Mouse (Mus musculus) c-Kit-positive CD71-negative TER-119-negative erythroid progenitor cells, embryonic 14.5 days (primary cell): ENCODE results near the gene Chek1.
A peak's percentile ranks its signal among the peaks of the same experiment; 100 is the strongest.

Experiments
- DNase-seq: peaks from one replicate; pipeline ENCODE4 v3.0.0-alpha.2; 2013; ENCODE audit warnings: low read depth

Gene Chek1

GRCm38 (mm10) chr9:36727034-36727755 lies at the start of gene Chek1:
TSS of gene Chek1 (minus strand) at chr9:36727065.
- DNase-seq: peak; percentile 17

DNA sequence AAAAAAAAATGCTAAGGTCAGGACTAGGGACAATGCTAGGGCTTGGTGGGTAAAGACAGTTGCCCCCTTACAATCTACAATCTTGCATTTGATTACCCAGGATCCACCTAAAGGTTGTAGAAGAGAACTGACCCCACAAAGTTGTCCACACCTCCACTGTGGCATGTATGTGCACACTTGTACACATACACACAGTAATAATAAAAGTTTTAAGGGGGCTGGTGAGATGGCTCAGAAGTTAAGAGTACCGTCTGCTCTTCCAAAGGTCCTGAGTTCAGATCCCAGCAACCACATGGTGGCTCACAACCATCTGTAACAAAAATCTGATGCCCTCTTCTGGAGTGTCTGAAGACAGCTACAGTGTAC lies 42.2 kb upstream of the Chek1 start:
- DNase-seq: no peak

GRCm38 (mm10) chr9:36768156-36769047 lies 41.5 kb upstream of the Chek1 start:
- no peak for DNase-seq

GRCm38 (mm10) chr9:36767203-36768143 lies 40.6 kb upstream of the Chek1 start, which contains the start of gene Stt3a:
TSS of gene Stt3a (minus strand) at chr9:36767679.
- DNase-seq: peak; percentile 99

GRCm38 (mm10) chr9:36764378-36764777 lies 37.5 kb upstream of the Chek1 start:
- no peak for DNase-seq

GRCm38 (mm10) chr9:36726131-36727033 lies 483 bp downstream of the Chek1 start:
- peak; percentile 78 for DNase-seq

- DNase-seq: no peak
Measured at GRCm38 (mm10) chr9:36716624-36717023, 10.2 kb downstream of the Chek1 start.

GRCm38 (mm10) chr9:36707304-36707703 lies 19.6 kb downstream of the Chek1 start:
- DNase-seq: no peak

DNA sequence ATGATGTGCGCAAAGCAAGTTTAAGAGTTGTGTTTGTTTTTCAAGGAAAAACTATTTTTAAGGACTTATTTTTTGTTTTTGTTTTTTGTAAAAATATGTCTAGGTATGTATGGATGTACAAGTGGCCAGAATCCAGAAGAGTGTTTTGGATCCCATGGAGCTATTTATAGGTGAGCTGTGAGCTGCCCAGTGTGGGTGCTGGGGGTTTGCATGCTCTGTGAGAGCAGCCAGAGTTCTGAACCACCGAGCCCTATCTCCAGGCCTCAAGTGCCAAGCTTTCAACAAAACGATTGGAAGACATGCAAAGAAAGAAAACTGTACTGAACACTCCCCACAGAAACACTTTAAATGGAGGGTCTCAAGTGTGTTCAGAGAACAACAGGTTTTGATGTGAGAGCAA lies 20.9 kb downstream of the Chek1 start:
- DNase-seq: no peak

DNA sequence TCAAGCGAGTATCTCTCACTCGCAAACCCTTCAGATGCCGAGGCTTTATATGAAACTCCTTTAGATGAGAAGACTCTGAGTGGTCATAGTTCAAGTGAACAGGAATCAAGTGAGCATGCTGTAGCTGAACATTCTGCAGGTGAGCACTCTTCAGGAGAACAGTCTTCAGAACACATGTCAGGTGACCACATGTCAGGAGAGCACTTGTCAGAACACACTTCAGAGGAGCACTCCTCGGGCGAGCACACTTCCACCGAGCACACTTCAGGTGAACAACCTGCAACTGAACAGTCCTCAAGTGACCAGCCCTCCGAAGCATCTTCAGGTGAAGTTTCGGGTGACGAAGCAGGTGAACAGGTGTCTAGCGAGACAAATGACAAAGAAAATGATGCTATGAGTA lies 32.6 kb downstream of the Chek1 start:
- DNase-seq: no peak

DNA sequence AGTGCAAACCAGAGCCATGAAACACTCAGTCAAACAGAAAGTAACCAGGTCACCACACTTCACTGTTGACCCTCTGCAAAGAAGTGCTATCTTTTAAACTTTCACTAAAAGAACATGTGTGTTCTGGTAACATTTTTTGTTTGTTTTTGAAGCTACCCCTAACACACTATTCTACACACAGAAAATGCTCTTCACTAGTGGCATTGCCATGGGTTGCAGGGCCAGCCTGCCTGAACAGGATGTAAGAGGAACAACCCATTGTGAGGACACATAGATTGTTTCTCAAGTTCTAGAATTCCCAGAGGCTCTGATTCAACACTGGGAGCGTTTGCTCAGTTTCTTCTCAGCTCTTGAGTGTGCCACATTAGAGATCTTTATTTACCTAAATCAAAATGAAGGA lies 33.9 kb downstream of the Chek1 start, which contains the start of gene Acrv1:
TSS of gene Acrv1 (plus strand) at position 301 of the 400 bp plus-strand sequence.
- no peak for DNase-seq

- DNase-seq: no peak
Measured at GRCm38 (mm10) chr9:36687329-36687728, 39.5 kb downstream of the Chek1 start.

DNA sequence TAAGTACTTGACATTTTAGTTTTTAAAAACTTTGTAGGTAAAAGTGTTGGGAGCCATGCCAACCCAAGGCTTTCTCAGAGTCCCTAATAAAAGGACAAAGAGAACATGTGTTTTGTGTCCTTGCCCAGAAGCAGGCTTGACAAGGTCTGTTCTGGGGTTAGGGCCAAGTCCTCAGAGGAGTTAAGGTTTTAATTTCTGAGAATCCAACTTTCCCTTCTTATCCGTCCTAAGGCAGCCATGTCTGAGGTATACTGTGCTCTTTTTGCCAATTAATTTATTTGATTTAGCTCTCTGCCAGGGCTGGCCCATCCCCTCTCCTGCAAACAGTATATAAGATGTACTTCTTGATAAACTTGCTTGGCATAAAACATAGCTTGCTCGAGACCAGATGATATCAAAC lies 45.4 kb downstream of the Chek1 start:
- no peak for DNase-seq
